Mouse (Mus musculus): ENCODE measurements at regions not wholly inside any gene's neighbourhood (a gene's known extent, or its start where the extent isn't known, plus 50 kb on each side); places are given as distances from the start of the nearest gene placed in this dataset.

DNA sequence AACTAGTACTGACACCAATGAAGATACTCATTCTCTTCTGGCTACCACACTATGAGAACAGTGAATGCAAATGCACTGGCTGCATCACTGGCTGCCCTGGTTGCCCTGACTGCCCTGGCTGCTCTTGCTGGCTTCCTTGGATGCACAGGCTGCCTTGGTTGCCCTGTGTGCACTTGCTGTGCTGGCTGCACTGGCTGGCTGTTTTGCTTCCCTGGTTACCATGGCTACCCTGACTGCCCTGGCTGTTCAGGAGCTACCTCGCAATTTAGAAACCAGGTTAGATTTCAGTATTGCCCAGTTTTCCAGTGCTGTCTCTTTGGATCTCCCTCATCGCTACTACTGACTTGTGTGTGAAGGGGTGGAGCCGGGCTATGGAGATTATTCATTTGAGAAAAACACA lies 175.7 kb downstream of the Fat4 start:
- DNase-seq (ENCODE audit: low spot score in 2 of 2) = no peak

DNA sequence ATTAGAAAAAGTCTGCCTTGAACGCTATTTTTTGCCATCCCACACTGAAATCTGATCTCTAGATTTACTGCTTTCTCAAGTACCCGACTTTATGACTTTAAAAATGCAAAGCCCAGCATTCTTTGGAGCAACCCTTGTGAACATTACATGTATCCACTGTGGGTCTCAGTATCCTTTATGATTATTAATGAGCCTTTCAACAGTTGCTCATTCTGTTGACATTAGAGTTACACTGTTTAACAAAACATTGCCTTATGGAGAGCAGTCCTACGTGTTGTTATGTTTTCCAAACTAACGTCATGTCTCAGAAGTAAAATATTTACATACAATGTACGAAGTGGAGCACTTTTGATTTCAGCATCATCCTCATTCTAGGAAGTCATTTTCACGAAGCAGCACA lies 178.7 kb downstream of the Fat4 start:
- no peak for DNase-seq (ENCODE audit: low spot score in 2 of 2)

- DNase-seq (ENCODE audit: low spot score in 2 of 2) = no peak
Observed at GRCm38 (mm10) chr3:39069011-39069410, 182.3 kb downstream of the Fat4 start.

DNA sequence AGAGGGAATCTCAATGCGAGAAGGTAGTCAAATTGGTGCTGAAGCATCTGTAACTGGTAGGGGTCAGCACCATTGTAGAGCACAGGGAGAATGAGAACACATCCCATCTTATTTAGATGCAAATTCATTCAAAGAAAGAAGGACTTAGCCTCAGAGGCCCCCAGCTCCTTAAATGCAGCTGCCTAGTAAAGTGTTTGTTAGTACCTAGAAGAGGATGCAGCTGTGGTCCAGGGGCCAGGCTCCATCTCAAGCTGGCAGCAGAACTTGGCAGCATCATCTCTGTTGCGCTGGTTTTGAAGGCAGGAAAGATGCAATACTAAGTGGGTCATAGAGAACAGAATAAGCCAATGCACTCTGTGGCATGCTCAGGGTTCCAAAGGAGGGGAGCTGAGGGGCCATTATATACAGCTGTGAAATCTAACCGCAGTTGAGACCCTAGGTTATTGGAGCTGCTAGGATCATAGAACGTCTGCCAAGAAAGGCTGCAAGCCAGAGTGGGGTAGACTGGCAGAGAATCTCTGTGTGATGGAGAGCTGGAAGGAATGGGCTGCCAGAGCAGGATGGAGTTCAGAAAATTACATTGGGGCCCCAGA lies 196.0 kb downstream of the Fat4 start:
- no peak for DNase-seq (ENCODE audit: low spot score in 2 of 2)

DNA sequence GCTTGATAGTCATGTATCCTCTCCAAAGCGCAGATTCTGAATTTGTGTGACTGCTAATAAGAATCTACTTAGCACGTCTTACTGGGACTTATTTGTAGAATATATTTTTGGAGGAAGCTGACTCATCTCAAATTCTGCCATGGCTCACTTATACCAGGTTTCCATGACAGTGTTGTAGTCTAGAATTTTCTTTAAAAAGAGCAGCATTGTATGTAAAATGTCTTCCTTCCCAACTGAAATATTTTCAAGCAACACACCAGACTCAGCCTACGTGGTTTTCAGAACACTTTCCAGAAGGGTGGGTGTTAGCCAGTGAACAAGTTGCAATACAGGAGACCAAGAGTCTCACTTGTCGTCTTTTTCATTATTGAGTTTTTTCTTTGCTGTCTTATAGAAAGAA lies 202.2 kb downstream of the Fat4 start:
- DNase-seq (ENCODE audit: low spot score in 2 of 2) = peak in 1 of 2 experiments; percentile 5

GRCm38 (mm10) chr3:39102324-39102723 lies 215.6 kb downstream of the Fat4 start:
- no peak for DNase-seq (ENCODE audit: low spot score in 2 of 2)

GRCm38 (mm10) chr3:39109756-39110392 lies 223.1 kb downstream of the Fat4 start:
- DNase-seq (ENCODE audit: low spot score in 2 of 2) = peak in 1 of 2 experiments; percentile 10

GRCm38 (mm10) chr3:39114056-39114455 lies 227.3 kb downstream of the Fat4 start:
- no peak for DNase-seq (ENCODE audit: low spot score in 2 of 2)

DNA sequence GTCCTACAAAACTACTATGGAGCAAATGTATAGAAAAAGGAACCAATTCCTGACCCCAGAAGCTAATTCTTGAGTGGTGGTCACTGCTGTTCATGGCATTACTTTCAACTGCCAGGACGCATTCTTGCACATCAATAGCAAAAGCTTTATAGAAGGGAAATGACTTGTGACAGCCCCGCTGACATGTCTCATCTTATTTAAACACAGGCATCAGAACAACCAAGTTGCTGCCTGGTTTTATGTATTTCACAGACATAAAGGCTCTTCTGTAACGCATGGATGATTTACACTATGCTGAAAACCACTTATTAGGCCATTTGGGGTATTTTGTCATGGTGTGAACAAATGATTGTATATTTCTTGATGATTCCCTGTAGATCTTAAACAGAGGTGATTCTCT lies 228.1 kb downstream of the Fat4 start:
- DNase-seq (ENCODE audit: low spot score in 2 of 2) = no peak

DNA sequence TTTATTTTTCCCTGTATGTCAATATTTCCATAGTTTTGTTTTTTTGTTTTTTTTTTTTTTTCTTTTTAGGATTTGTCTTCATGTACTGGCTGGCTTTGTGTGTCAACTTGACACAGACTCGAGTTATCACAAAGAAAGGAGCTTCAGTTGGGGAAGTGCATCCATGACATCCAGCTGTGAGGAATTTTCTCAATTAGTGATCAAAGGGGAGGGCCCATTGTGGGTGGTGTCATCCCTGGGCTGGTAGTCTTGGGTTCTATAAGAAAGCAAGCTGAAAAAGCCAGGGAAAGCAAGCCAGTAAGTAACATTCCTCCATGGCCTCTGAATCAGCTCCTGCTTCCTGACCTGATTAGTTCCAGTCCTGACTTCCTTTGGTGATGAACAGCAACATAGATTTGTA lies 228.7 kb downstream of the Fat4 start:
- DNase-seq (ENCODE audit: low spot score in 2 of 2) = no peak

DNA sequence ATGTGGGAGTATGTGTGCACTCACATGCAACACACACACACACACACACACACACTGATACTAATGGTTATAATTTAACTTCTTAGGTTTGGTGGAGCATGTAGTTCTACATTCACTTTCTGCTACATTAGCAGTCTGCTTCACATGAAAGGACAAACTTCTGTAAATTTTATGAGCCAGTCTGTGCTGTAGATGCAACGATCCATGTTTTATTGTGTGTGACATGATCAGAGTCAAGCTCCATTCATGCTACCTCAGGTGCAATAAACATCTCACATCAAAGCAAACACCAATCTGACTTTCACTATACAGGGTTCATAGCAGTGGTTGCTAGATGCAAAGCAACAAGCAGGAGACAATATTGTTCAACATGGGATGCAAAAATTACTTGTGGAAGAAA lies 235.5 kb downstream of the Fat4 start:
- no peak for DNase-seq (ENCODE audit: low spot score in 2 of 2)

DNA sequence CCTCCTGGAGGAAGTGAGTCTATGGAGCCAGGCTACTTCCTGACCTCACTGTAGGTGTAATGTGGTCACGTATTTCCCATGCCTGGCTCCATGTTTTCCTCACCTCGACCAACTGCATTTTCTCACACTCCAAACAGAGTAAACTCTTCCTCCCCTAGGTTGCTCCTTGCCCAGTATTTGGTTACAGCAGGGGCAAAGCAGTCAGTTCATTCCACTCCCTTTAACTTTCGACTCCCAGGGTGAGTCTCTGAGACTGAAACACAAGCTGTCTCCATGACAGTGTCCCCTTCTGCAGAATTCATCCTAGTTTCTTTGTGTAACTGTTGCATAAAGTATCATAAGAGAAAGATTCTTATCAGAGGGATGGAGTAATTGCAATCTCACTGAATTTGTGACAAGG lies 243.8 kb downstream of the Fat4 start:
- no peak for DNase-seq (ENCODE audit: low spot score in 2 of 2)

- DNase-seq (ENCODE audit: low spot score in 2 of 2) = no peak
Observed at GRCm38 (mm10) chr3:39165006-39165667, 278.4 kb downstream of the Fat4 start.

DNA sequence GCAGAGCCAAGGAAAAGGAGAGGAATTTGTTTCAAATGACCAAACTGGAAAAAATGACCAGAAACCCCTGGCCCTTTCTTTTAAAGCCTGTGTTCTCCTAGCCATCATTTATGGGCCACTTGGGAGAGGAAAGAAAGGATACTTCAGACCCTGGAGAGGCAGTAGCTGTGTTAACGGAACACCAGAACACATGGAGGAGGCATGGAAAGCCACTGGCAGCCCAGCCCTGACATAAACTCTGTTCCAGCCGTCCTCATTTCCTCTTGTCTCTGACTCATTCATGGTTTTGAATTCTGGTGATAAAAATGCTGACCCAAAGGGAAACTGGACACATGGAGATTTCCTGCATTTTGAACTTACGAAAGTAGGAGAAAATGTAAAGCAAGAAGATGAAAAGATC lies 295.9 kb downstream of the Fat4 start:
- DNase-seq (ENCODE audit: low spot score in 2 of 2) = no peak

DNA sequence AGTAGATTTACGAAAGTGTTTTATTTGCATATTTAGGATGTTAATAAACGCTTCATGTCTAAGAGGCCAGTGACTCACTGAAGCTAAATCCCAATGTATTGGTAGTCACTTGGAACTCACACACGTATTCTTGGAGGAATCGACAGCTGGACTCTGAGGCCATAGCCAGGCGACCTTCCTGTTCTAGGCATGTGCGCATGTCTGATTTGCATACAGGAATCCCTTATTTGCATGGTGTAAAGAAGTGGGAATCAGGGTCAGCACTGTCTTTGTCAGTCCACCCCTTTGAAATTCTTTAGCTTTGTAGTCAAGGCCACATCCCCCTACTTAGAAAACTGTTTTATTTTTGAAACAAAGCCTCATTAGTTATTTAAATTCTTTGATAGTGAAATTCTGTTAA lies 308.4 kb downstream of the Fat4 start:
- no peak for DNase-seq (ENCODE audit: low spot score in 2 of 2)

- no peak for DNase-seq (ENCODE audit: low spot score in 2 of 2)
Observed at GRCm38 (mm10) chr3:39202662-39203061, 315.9 kb downstream of the Fat4 start.

GRCm38 (mm10) chr3:39208651-39209050 lies 321.9 kb downstream of the Fat4 start:
- no peak for DNase-seq (ENCODE audit: low spot score in 2 of 2)

DNA sequence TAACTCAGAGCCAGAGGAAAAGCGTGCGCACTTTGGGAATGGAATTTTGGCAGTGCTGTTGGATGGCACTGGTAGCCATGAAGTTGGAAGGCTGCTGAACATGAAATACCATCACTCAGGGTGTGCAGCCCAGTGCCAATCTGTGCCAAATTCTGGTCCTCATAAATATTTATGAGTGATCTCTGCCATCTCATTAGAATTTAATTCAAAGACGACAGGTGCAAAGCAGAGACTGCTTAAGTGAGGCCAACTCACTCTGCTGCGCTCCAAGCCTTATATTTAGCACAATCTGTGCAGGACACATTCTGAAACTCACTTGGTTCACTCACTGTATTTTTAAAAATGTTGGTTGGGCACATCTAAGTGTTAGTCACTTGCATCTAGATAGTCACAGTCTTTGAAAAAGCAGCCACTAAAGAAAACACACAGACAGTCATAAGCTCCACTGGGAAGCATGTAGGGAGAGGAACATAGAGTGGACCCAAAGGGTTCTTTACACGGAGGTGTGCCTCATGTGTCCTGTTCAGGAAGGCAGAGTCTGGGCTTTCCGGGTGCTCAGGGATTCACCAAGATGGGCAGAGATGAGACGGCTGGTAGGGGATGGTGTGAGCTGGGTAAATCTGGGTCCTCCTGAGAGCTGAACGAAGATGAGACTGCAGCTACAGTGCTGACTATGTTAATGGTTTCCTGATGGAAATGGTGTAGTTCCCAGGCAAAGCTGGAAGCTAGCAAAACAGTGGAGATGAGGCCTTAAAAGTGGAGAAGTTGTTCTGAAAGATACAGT lies 322.8 kb downstream of the Fat4 start:
- peak in 1 of 2 experiments; percentile 51 for DNase-seq (ENCODE audit: low spot score in 2 of 2)

DNA sequence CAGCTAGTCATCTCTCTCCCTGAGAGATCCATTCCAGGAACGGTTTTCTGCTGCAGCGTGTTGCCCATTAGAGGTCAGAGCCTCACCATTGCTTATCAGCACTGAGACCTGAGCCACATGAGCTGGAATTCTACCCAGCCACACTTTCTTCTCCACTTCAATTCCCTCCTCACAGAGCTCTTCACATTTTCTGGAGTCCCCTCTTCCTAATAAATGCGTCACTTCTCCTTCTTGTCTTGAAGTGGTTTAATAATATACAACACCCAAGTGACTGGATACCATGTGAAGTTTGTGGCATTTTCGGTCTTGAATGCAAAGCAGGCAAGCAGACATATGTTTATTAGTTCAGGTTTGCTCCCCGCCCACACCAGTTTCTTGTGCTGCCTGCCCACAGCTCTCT lies 324.9 kb downstream of the Fat4 start:
- DNase-seq (ENCODE audit: low spot score in 2 of 2) = peak in 1 of 2 experiments; percentile 12

- no peak for DNase-seq (ENCODE audit: low spot score in 2 of 2)
Observed at GRCm38 (mm10) chr3:39220011-39220706, 333.4 kb downstream of the Fat4 start.

- no peak for DNase-seq (ENCODE audit: low spot score in 2 of 2)
Observed at GRCm38 (mm10) chr3:39220707-39221034, 333.9 kb downstream of the Fat4 start.

- DNase-seq (ENCODE audit: low spot score in 2 of 2) = no peak
Observed at GRCm38 (mm10) chr3:39222059-39222458, 335.3 kb downstream of the Fat4 start.

Measured in left cerebral cortex, adult 9 months (tissue).